Mouse (Mus musculus): Measurements from ENCODE around the gene Akap13.
A peak's percentile ranks its signal among the peaks of the same experiment; 100 is the strongest.

The Akap13 gene

DNA sequence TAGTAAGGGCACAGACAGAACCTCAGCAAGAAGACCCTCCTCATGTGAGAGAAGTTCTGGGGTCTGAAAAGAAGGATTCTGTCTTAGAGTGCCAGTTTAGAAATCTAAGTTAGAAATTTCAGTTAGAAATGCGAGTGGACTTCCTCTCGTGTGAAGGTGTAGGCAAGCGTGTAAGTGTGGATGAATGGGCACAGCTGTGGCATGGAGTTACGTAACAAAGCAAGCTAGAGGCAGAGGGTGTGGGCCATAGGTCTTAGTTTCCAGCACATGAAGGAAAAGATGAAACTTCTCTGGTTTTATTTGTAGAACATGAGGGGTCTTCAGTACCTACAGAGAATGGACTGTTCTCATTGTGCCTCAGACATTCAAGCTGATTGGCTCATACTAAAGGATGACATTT lies 112.9 kb downstream of the Akap13 start:
- no peak for DNase-seq

GRCm38 (mm10) chr7:75568883-75569282 lies 113.5 kb downstream of the Akap13 start:
- peak; percentile 61 for DNase-seq

DNA sequence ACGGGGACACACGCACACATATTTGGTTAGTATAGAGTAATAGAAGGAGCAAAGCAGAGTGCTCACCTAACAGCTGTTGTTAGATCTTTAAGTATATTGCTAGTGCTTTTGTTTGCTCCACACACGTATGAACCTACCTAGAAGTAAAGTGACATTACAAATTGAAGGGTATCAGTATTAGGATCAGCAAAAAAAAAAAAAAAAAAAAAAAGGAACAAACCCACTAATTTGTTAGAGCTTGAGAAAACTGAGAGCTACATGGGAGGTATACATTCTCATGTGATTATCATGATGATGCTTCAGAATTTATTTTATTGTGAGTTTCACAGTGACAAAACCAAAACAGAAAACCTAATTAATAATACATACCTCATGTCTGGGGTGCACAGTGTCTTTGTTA lies 114.9 kb downstream of the Akap13 start:
- DNase-seq: no peak

DNA sequence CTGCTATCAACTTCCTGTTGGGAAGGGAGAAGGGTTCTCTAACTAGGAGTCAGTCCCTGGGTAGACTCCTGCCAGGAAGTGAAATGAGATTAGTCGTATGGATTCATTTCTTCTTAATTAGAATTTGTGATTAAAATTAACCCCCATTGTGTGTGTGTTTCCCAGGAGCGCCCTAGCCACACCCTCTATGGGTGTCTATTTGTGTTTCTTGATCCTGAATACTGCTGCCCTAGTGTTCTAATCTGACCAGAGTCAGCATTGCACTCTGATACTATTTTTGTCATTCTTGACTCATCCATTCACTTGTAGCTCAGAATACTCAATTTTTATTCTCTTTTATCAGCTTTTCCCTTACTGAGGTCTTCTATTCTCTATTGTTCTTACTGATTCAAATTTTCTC lies 115.7 kb downstream of the Akap13 start:
- no peak for DNase-seq

DNA sequence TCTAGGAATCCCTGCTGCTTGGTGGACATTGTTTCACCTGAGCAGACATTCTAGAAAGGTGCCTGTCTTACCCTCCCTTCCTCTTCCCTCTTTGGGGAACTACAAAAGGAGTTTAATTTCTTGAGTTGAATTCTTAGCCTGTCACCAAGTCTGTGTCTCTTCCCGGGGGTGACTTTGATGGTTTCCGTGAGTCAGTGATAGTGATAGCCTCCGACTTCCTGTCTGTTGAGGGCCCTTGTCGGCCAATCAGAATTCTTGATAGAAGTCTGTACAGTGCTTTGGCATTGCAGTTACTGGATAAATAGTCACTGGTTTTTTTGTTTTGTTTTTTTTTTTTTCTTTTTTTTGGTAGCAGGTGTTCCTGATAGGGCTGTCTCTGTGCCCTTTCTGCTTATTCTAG lies 116.8 kb downstream of the Akap13 start:
- peak; percentile 55 for DNase-seq

GRCm38 (mm10) chr7:75575120-75575649 lies 119.9 kb downstream of the Akap13 start:
- DNase-seq: no peak

- no peak for DNase-seq
These were observed 120.7 kb downstream of the Akap13 start for GRCm38 (mm10) chr7:75575800-75576585.

- no peak for DNase-seq
These were observed 121.5 kb downstream of the Akap13 start for GRCm38 (mm10) chr7:75576851-75577250.

DNA sequence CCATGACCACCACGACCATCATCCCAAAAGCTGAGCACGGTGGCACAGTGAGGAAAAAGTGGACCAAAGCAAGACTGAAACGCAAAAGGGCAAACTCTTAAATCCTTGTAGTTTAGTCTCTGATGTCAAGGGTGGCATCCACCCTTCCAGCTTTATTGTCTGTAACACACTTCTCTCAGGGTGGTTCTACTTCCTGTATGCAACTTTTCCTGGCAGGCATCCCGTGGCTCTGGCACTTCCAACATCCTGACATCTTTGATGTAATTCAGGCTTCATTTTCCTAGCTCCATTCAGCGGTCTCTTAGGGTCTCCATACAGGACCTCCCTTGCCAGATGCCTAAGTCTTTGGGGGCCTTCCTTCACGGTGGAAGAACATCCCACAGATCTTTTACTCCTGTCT lies 122.0 kb downstream of the Akap13 start:
- DNase-seq: no peak

DNA sequence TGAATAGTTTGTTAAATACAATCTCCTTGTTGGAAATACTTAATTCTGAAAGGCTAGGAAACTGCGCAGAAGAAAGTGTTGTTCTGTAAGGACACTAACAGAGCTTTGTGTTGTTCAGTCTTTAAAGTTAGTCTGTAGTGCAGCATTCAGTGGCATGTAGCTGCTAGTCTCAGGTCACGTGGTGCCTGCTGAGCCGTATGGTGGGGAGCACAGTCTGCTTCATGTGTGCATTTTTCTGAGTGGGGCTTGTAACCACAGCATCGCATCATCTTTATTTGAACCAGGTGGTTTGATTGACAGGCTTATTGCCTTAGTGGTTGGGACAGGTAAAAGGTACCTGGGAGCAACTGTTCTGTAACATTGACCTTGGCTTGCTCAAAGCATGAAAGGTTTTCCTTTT lies 123.3 kb downstream of the Akap13 start:
- DNase-seq: peak; percentile 63

DNA sequence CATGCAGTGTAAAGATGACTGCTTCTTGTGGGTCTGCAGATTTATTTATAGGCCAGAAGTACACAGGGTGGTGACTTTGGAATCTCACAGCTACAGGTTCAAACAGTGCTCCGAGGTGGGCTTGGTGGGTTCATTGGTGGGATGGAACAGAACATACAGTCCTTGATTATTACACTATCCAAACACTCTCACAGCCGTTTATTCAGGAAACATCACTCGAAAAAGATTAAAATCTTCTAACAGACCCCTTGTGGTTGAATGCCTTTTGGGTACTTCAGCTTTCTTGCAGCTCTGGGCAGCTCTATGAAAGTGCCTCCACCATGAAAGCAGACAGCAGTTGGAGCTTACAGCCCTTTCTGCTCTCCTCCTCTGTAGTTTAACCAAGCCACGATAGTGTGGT lies 126.8 kb downstream of the Akap13 start:
- no peak for DNase-seq

GRCm38 (mm10) chr7:75584100-75584499 lies 128.8 kb downstream of the Akap13 start:
- no peak for DNase-seq

DNA sequence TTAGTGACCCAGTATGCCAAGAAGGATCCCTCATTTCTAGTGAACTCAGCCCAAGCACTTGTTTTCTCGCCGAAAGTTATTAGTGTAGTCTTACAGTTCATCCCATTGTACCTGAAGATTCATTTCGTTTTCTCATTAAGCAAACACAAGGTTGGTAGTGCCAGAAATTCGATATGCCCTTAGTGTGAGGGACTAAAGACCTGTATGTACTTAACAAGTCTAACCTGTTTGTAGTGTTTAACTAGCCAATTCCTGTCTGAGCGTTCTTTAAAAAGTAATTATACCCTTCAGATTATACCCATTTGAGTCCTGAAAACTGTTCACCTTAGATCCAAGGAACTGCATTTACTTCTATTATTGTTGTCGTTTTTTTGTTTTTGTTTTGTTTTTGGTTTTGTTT lies 130.1 kb downstream of the Akap13 start:
- no peak for DNase-seq

- peak; percentile 88 for DNase-seq
These were observed 130.8 kb downstream of the Akap13 start for GRCm38 (mm10) chr7:75586113-75586512.

DNA sequence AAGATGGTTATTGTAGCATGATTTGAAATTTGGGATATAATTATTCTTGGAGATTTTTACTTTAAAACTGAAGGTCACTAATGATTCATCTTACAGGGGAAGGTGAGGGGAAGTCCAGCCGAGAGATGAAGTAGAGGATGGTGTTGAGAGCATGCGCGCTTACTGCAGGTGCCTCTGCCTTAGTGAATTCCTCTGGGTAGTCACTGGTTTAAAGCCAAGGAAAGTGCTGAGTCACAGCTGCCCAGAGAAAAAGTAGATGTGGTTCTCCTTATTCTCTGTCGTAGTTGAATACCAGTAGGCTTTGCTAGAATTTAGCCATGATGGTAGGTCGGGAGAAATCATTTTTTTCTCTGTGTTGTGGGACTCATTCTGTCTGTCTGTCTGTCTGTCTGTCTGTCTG lies 132.4 kb downstream of the Akap13 start:
- peak; percentile 63 for DNase-seq

GRCm38 (mm10) chr7:75589304-75589973 lies 134.1 kb downstream of the Akap13 start:
- DNase-seq: no peak

DNA sequence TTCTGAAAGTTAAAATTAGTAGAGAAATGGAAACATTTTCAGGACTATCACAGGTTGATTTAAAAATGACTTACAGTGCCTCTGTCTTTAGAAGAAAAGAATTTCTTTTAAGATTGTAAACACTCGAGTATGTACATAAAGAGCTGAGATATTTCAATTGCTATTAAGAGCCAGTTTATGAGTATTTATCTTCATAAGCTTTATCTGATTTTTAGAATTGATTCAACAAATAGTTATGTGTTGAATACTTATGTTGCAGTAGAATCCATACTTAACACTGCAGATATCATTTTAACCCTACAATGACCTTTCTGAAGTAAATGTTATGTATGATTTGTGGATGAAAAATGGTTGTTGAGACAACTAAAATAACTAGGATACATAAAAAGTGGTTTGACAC lies 136.6 kb downstream of the Akap13 start:
- no peak for DNase-seq

DNA sequence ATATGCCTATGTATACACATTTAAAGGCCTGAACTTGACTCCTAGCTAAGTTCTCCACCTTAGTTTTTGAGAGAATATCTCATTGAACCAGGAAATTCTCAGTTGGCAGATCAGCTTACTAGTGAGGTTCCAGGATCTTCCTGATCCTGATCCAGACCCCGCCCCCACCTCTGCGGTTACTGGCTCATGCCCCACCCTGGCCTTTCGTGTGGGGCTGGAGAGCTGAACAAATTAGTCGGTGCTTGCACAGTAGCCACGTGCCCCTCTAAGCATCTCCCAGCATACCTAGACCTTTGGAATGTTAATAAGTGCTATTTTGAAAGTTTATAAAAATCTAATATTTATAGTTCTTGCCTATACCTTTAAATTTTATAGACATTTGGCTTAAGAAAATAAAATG lies 139.5 kb downstream of the Akap13 start:
- DNase-seq: no peak

- no peak for DNase-seq
These were observed 139.9 kb downstream of the Akap13 start for GRCm38 (mm10) chr7:75595268-75595667.

- peak; percentile 69 for DNase-seq
These were observed 140.9 kb downstream of the Akap13 start for GRCm38 (mm10) chr7:75596058-75596748.

DNA sequence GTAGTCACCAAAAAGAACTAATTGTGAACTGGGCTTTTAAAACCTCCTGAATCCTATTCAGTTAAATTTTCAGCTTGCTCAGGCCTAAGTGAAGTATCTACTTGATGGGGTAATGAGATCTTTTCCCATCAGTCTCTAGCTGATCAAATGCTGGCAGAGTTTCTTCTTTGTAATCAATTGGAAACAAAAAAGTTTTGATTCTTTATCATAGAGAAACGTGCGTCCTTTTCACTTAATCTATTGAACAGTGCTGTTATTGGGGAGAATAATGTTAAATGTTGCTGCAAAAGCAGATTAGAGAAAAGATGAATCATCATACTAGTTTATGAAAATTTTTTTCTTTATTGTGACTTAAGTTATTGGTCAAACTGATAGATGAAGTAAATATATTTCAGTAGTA lies 142.5 kb downstream of the Akap13 start:
- DNase-seq: no peak

GRCm38 (mm10) chr7:75600360-75601075 lies 145.2 kb downstream of the Akap13 start:
- DNase-seq: peak; percentile 53

DNA sequence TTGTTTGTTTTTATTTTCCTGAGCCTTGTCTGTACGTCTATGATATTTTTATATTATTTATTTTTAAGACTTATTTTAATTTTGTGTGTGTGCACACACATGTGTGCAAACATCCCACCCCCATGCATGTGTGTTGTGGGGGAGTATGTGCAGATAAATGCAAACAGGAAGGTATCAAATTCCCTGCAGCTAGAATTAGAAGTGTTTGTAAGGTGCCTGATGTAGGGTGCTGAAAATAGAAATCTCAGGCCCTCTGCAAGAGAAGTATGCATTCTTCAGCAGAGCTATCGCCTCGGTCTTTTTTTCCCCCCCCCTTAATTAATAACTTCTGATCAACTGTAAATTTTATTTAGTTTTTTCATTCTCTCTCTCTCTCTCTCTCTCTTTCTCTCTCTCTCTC lies 151.9 kb downstream of the Akap13 start:
- no peak for DNase-seq
